Mouse (Mus musculus): Measurements from ENCODE around the gene Ash1l. TPM values are rescaled to one million over a fixed set of nuclear protein-coding genes. Genes with fewer than 3 reads are reported as not detected.

Ash1l gene
- polyA plus RNA-seq, 1 experiment from 2014 or later = 11.9 TPM

DNA sequence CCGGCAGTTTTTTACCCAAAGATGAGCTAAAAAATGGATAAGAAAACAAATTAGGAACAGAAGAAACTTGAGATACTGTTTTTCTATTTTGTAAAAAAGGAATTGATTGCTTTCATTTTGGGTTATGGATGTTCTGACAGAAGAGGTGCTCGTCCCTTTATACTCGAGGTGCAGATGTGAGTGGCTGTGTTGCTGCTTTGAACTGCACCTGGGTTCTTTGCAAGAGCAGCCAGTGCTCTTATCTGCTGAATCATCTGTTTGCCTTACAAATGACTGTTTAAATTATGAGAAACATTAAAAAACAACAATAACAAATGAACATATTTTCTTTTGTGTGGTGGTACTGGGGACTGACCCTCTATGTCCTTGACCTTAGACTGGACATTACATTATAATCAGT is 20.9 kb upstream of the Ash1l start:
- 87% methylated on average over 3 of the region's 3 CpGs for WGBS
- ATAC-seq = no peak
- Histone ChIP-seq H3K9ac (replicated peaks; ENCODE audit: low read depth) (no peak overlapping the region), H3K27me3 (replicated peaks; ENCODE audit: insufficient read depth, low read length) (no peaks in the 10 kb centered on the region), H3K4me2 (replicated peaks; ENCODE audit: low read depth, low read length) (no peak overlapping the region), H3K36me3 (ENCODE audit: insufficient read depth, low read length) (peaks cover 38% of the 10 kb centered on the region; the same call in 1 of the 2 replicates), H3K9me3 (ENCODE audit: low read length) (no peaks in the 10 kb centered on the region), H3K4me1 (ENCODE audit: insufficient read depth, low read depth, low read length) (no peaks in the 10 kb centered on the region), H3K4me3 (ENCODE audit: low read depth, low read length) (no peak overlapping the region), H3K27ac (ENCODE audit: low read length) (no peak overlapping the region)
- TF ChIP-seq CTCF (IDR thresholded peaks at IDR 0.05) = no peak
- TF ChIP-seq EP300 (IDR thresholded peaks at IDR 0.05) = no peak
- DNase-seq (ENCODE audit: low spot score) = no peak

DNA sequence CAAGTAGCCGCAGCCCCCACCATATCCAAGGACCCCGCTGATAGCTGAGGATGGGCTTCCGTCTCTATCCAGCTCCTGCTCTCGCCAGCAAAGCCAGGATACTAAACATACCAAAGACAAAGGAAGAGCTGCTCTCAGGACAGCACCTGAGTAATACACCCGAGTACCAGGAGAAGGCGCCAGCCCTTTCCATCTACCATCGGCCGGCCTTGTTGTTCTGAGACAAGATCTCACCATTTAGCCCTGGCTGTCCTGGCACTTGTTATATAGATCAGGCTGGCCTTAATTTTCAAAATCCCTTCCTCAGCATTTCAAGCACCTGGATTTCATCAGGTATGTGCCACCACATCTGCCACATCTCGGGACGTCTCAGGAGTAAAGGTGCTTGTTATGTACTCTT is 11.4 kb upstream of the Ash1l start:
- DNase-seq (ENCODE audit: low spot score) (no peak), ATAC-seq (no peak)
- H3K4me1 ChIP-seq (ENCODE audit: insufficient read depth, low read depth, low read length) = no peaks in the 10 kb centered on the region
- H3K36me3 ChIP-seq (ENCODE audit: insufficient read depth, low read length) = peaks cover 14% of the 10 kb centered on the region
- WGBS = 98% methylated on average over 10 of the region's 10 CpGs
- no peaks in the 10 kb centered on the region for H3K9me3 ChIP-seq (ENCODE audit: low read length)
- no peak overlapping the region for H3K9ac ChIP-seq (replicated peaks; ENCODE audit: low read depth)
- no peak overlapping the region for H3K4me3 ChIP-seq (ENCODE audit: low read depth, low read length)
- TF ChIP-seq EP300 (IDR thresholded peaks at IDR 0.05) = no peak
- TF ChIP-seq CTCF (IDR thresholded peaks at IDR 0.05) = no peak
- H3K27ac ChIP-seq (ENCODE audit: low read length) = no peak overlapping the region
- no peak overlapping the region for H3K4me2 ChIP-seq (replicated peaks; ENCODE audit: low read depth, low read length)
- no peaks in the 10 kb centered on the region for H3K27me3 ChIP-seq (replicated peaks; ENCODE audit: insufficient read depth, low read length)

- Histone ChIP-seq H3K4me2 (replicated peaks; ENCODE audit: low read depth, low read length) (no peak overlapping the region), H3K9ac (replicated peaks; ENCODE audit: low read depth) (no peak overlapping the region), H3K36me3 (ENCODE audit: insufficient read depth, low read length) (peaks cover 14% of the 10 kb centered on the region), H3K4me3 (ENCODE audit: low read depth, low read length) (no peak overlapping the region), H3K9me3 (ENCODE audit: low read length) (no peaks in the 10 kb centered on the region), H3K4me1 (ENCODE audit: insufficient read depth, low read depth, low read length) (no peaks in the 10 kb centered on the region), H3K27ac (ENCODE audit: low read length) (no peak overlapping the region), H3K27me3 (replicated peaks; ENCODE audit: insufficient read depth, low read length) (no peaks in the 10 kb centered on the region)
- 68% methylated on average over 3 of the region's 3 CpGs for WGBS
- TF ChIP-seq CTCF (IDR thresholded peaks at IDR 0.05) = peak; percentile 65
- peak; percentile 33; the same call in 1 of the 2 replicates for TF ChIP-seq EP300 (IDR thresholded peaks at IDR 0.05)
- peak; percentile 60 for ATAC-seq
- peak; percentile 92 for DNase-seq (ENCODE audit: low spot score)
These were observed 10.7 kb upstream of the Ash1l start for GRCm38 (mm10) chr3:88939749-88940148.

DNA sequence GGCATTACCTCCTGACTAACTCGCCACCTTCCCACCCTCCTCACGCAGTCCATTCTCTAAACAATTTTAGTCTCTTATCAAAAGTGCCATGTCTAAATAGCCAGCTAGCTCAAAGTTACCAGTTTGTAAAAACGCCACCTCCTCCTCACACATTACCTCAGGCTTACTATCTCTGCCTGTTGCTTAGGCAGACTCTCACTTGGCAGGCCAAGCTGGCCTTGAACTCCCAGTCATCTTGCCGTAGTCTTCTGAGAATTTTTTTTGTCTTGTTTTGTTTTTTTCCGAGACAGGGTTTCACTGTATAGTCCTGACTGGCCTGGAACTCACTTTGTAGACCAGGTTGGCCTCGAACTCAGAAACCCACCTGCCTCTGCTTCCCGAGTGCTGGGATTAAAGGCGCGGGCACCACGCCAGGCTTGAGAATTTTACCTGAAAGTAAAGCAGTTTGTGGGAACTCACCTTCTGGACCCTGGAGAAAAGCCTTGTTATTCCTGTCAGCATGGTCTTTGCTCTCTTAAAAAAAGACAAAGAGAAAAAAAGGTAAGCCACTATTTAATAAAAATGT is 8.0 kb upstream of the Ash1l start:
- DNase-seq (ENCODE audit: low spot score) = no peak
- Histone ChIP-seq H3K36me3 (ENCODE audit: insufficient read depth, low read length) (peaks cover 14% of the 10 kb centered on the region), H3K4me1 (ENCODE audit: insufficient read depth, low read depth, low read length) (no peaks in the 10 kb centered on the region), H3K27me3 (replicated peaks; ENCODE audit: insufficient read depth, low read length) (no peaks in the 10 kb centered on the region), H3K27ac (ENCODE audit: low read length) (no peak overlapping the region), H3K4me3 (ENCODE audit: low read depth, low read length) (no peak overlapping the region), H3K9me3 (ENCODE audit: low read length) (no peaks in the 10 kb centered on the region), H3K9ac (replicated peaks; ENCODE audit: low read depth) (no peak overlapping the region), H3K4me2 (replicated peaks; ENCODE audit: low read depth, low read length) (no peak overlapping the region)
- ATAC-seq = no peak
- TF ChIP-seq CTCF (IDR thresholded peaks at IDR 0.05) = no peak
- TF ChIP-seq EP300 (IDR thresholded peaks at IDR 0.05) = no peak
- 93% methylated on average over 10 of the region's 10 CpGs for WGBS

- H3K36me3 ChIP-seq (ENCODE audit: insufficient read depth, low read length) = peaks cover 14% of the 10 kb centered on the region
- H3K4me2 ChIP-seq (replicated peaks; ENCODE audit: low read depth, low read length) = no peak overlapping the region
- H3K4me1 ChIP-seq (ENCODE audit: insufficient read depth, low read depth, low read length) = no peaks in the 10 kb centered on the region
- no peaks in the 10 kb centered on the region for H3K27me3 ChIP-seq (replicated peaks; ENCODE audit: insufficient read depth, low read length)
- TF ChIP-seq EP300 (IDR thresholded peaks at IDR 0.05) (no peak), CTCF (IDR thresholded peaks at IDR 0.05) (no peak)
- H3K9me3 ChIP-seq (ENCODE audit: low read length) = no peaks in the 10 kb centered on the region
- H3K27ac ChIP-seq (ENCODE audit: low read length) = no peak overlapping the region
- H3K9ac ChIP-seq (replicated peaks; ENCODE audit: low read depth) = no peak overlapping the region
- no peak overlapping the region for H3K4me3 ChIP-seq (ENCODE audit: low read depth, low read length)
- DNase-seq (ENCODE audit: low spot score) = no peak
- no peak for ATAC-seq
- WGBS = 84% methylated on average over 4 of the region's 4 CpGs
These were observed 6.3 kb upstream of the Ash1l start for GRCm38 (mm10) chr3:88944109-88944508.

DNA sequence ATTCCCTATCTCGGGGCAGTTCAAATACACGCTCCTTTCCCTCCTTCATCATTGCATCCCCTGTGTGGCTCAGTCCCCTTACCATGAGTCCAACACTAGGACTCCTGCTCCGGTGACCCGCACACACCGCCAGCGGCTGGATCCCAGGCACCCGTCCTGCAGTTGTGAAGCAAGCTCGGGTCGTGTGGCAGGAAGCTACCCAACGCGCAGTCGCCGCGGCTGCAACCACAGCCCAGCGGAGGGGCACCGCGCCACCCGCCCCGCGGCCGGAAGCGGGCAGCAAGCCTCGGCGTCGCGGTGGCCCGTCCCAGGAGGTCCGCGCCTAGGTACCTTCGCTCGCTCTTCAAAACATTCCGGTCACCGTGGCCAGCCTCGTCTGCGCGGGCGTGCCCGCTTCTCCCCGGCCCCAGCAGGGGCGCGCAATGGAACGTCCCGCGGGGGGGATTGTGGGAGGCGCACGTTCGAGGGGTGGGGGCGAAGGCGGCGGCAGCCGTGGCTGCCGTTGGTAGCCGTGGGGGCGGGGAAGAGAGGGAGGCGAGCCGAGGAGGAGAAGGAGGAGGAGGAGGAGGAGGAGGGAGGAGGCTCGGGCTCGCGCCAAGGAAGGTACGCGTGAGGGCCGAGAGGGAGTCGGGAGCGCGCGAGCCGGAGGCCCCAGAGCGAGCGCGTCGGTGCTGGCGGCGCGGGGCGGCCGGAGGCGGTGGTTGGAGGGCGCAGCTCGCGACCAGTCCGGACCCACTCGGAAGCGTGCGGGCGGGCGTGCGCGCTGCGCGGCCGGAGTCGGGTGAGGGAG is 441 bp upstream of the Ash1l start:
- ATAC-seq (peak; percentile 89), DNase-seq (ENCODE audit: low spot score) (peak; percentile 98)
- TF ChIP-seq CTCF (IDR thresholded peaks at IDR 0.05) (peak; percentile 43), EP300 (IDR thresholded peaks at IDR 0.05) (no peak)
- Histone ChIP-seq H3K27ac (ENCODE audit: low read length) (peak overlapping the region; percentile 99), H3K9ac (replicated peaks; ENCODE audit: low read depth) (peak overlapping the region; percentile 98), H3K4me3 (ENCODE audit: low read depth, low read length) (peak overlapping the region; percentile 92), H3K4me1 (ENCODE audit: insufficient read depth, low read depth, low read length) (0 out of 2 replicates have a peak, but pooled peaks cover 2% of the 10 kb centered on the region), H3K9me3 (ENCODE audit: low read length) (no peaks in the 10 kb centered on the region), H3K27me3 (replicated peaks; ENCODE audit: insufficient read depth, low read length) (no peaks in the 10 kb centered on the region), H3K36me3 (ENCODE audit: insufficient read depth, low read length) (no peaks in the 10 kb centered on the region), H3K4me2 (replicated peaks; ENCODE audit: low read depth, low read length) (peak overlapping the region; percentile 72)
- WGBS = 2% methylated on average over 58 of the region's 92 CpGs

All from lung, postnatal 0 days (tissue).